Mouse (Mus musculus) left cerebral cortex, adult 2 months (tissue): ENCODE results near the gene Ehd2. TPM values are rescaled to one million over a fixed set of nuclear protein-coding genes. Genes with fewer than 3 reads are reported as not detected.

Experiments used
- DNase-seq, 2 experiments: peaks; one replicate each; pipeline ENCODE4 v3.0.0; 2021 to 2022; ENCODE audit warnings: low spot score in 2 of 2, mixed read lengths in 1 of 2; ENCODE audit errors: extremely low spot score in 1 of 2
- H3K27ac ChIP-seq: fragments of 200-600 bp; 2 replicates; pipeline ENCODE4 v1.8.1; 2022
- H3K4me3 ChIP-seq: fragments of 200-600 bp; 2 replicates; pipeline ENCODE4 v1.8.1; 2022
- CTCF ChIP-seq: fragments of 200-600 bp; IDR thresholded peaks from 2 replicates; pipeline ENCODE4 v1.8.1; 2022; ENCODE audit warnings: antibody characterized with exemption, mild to moderate bottlenecking, moderate library complexity
- intact Hi-C: fragments of 180-260 bp; cut with DNase I; formaldehyde crosslinking; loops from one replicate; pipeline ENCODE4 v1.15.1; 2025
- long read RNA-seq, 2 experiments: library from polyadenylated mRNA; stranded (forward); transcript quantifications; one replicate each; pipeline ENCODE4 v2.0.0; 2021; ENCODE audit warnings: borderline mapping rate in 2 of 2
- total RNA-seq, 2 experiments: library from RNA; stranded (reverse); gene quantifications; 2 replicates each; pipeline ENCODE4 v1.2.3; 2021

The Ehd2 gene
- 1 to 10 TPM; 6.4 to 6.7 TPM for total RNA-seq
- long read RNA-seq, experiment 1, full-length matches to known transcripts = 10 of 13 reads
- long read RNA-seq, experiment 1, partial matches to known transcripts = 0 of 13 reads
- long read RNA-seq, experiment 1, other reads (novel, unspliced or antisense) = 3 of 13 reads
- long read RNA-seq, experiment 2, full-length matches to known transcripts = 11 of 12 reads
- long read RNA-seq, experiment 2, partial matches to known transcripts = 1 of 12 reads
- long read RNA-seq, experiment 2, other reads (novel, unspliced or antisense) = 0 of 12 reads

GRCm38 (mm10) chr7:15967312-15967711 lies at the start of gene Ehd2:
Gene Ehd2 (minus strand): TSS chr7:15967567.
- Histone ChIP-seq H3K4me3 (peak within 1 kb of the TSS; percentile 46), H3K27ac (no peak within 1 kb of the TSS)
- intact Hi-C loops = loop anchor here (1.0 kb wide), 1 partner anchor 19 kb away; no protein-coding TSS in a partner anchor
- peak; percentile 50 to 53 for DNase-seq
- TF ChIP-seq CTCF = peak; percentile 94

- no peak for DNase-seq
- TF ChIP-seq CTCF = no peak
- intact Hi-C loops = no loop called here
- H3K27ac ChIP-seq = no peak overlapping the region; the same call in 1 of the 2 replicates
- no peak overlapping the region for H3K4me3 ChIP-seq
Observed at GRCm38 (mm10) chr7:16015384-16015783, 48.0 kb upstream of the Ehd2 start.

GRCm38 (mm10) chr7:16014521-16015175 lies 47.3 kb upstream of the Ehd2 start:
- TF ChIP-seq CTCF = no peak
- no peak overlapping the region for H3K27ac ChIP-seq
- intact Hi-C loops = no loop called here
- no peak for DNase-seq
- no peak overlapping the region for H3K4me3 ChIP-seq

- Histone ChIP-seq H3K4me3 (no peak overlapping the region), H3K27ac (no peak overlapping the region)
- intact Hi-C loops = no loop called here
- no peak for TF ChIP-seq CTCF
- no peak for DNase-seq
Observed at GRCm38 (mm10) chr7:16013722-16014275, 46.4 kb upstream of the Ehd2 start.

GRCm38 (mm10) chr7:16012576-16013263 lies 45.4 kb upstream of the Ehd2 start:
- peak; percentile 63 for TF ChIP-seq CTCF
- DNase-seq = no peak
- no peak overlapping the region for H3K4me3 ChIP-seq
- H3K27ac ChIP-seq = no peak overlapping the region
- intact Hi-C loops = no loop called here

- no peak overlapping the region for H3K4me3 ChIP-seq
- intact Hi-C loops = no loop called here
- no peak overlapping the region for H3K27ac ChIP-seq
- no peak for DNase-seq
- TF ChIP-seq CTCF = no peak
Observed at GRCm38 (mm10) chr7:16011418-16012085, 44.2 kb upstream of the Ehd2 start.

GRCm38 (mm10) chr7:16010649-16011048 lies 43.3 kb upstream of the Ehd2 start:
- no peak for DNase-seq
- H3K27ac ChIP-seq = no peak overlapping the region
- intact Hi-C loops = no loop called here
- H3K4me3 ChIP-seq = no peak overlapping the region
- no peak for TF ChIP-seq CTCF

- H3K27ac ChIP-seq = no peak overlapping the region
- no peak for TF ChIP-seq CTCF
- no peak overlapping the region for H3K4me3 ChIP-seq
- intact Hi-C loops = no loop called here
- DNase-seq = no peak
Observed at GRCm38 (mm10) chr7:16009636-16010035, 42.3 kb upstream of the Ehd2 start.

- no peak for TF ChIP-seq CTCF
- Histone ChIP-seq H3K4me3 (no peak overlapping the region), H3K27ac (no peak overlapping the region)
- DNase-seq = no peak
- intact Hi-C loops = no loop called here
Observed at GRCm38 (mm10) chr7:16005020-16005419, 37.7 kb upstream of the Ehd2 start.

GRCm38 (mm10) chr7:16004177-16004856 lies 37.0 kb upstream of the Ehd2 start:
- peak overlapping the region; percentile 4; the same call in 1 of the 2 replicates for H3K27ac ChIP-seq
- DNase-seq = no peak
- intact Hi-C loops = no loop called here

GRCm38 (mm10) chr7:16003032-16003431 lies 35.7 kb upstream of the Ehd2 start:
- no peak for DNase-seq
- intact Hi-C loops = no loop called here
- Histone ChIP-seq H3K4me3 (no peak overlapping the region), H3K27ac (peak overlapping the region; percentile 4; the same call in 1 of the 2 replicates)
- no peak for TF ChIP-seq CTCF

More at GRCm38 (mm10) chr7:16004177-16004856, 37.0 kb upstream of the Ehd2 start:
- TF ChIP-seq CTCF = no peak
- H3K4me3 ChIP-seq = no peak overlapping the region
